Mouse (Mus musculus) heart, embryonic 16.5 days (tissue): ENCODE measurements at regions not wholly inside any gene's neighbourhood (a gene's known extent, or its start where the extent isn't known, plus 50 kb on each side); places are given as distances from the start of the nearest gene placed in this dataset.

Experiments used
- ATAC-seq: fragments of 200-750 bp; cut with Nextera tagmentation; replicated peaks from 2 replicates; pipeline ENCODE4 v1.8.0; 2017; ENCODE audit warnings: moderate number of reproducible peaks; ENCODE audit not compliant: insufficient read depth, low FRiP score; ENCODE audit errors: extremely low read depth
- H3K27ac ChIP-seq: fragments of 300-500 bp; sonication (generic); 2 replicates; pipeline ENCODE4 v1.5.1; 2014; ENCODE audit warnings: mild to moderate bottlenecking, low read length, control low read depth, moderate library complexity
- H3K27me3 ChIP-seq: fragments of 300-500 bp; sonication (generic); 2 replicates; pipeline ENCODE4 v1.6.1; 2014; ENCODE audit warnings: low read length, mixed read lengths; ENCODE audit not compliant: control insufficient read depth, insufficient read depth
- H3K36me3 ChIP-seq: fragments of 300-500 bp; sonication (generic); 2 replicates; pipeline ENCODE4 v1.6.1; 2014; ENCODE audit not compliant: control insufficient read depth, insufficient read depth
- H3K4me1 ChIP-seq: fragments of 300-500 bp; sonication (generic); 2 replicates; pipeline ENCODE4 v1.6.1; 2014; ENCODE audit warnings: low read length, mixed read lengths; ENCODE audit not compliant: control insufficient read depth, insufficient read depth
- H3K4me2 ChIP-seq: fragments of 300-500 bp; sonication (generic); 2 replicates; pipeline ENCODE4 v1.6.1; 2014; ENCODE audit warnings: low read depth, mild to moderate bottlenecking, control low read depth, low read length
- H3K4me3 ChIP-seq: fragments of 300-500 bp; sonication (generic); 2 replicates; pipeline ENCODE4 v1.5.1; 2014; ENCODE audit warnings: mild to moderate bottlenecking, control low read depth, low read length
- H3K9ac ChIP-seq: fragments of 300-500 bp; sonication (generic); 2 replicates; pipeline ENCODE4 v1.6.1; 2014; ENCODE audit warnings: low read length, control low read depth
- H3K9me3 ChIP-seq: fragments of 300-500 bp; sonication (generic); replicated peaks from 2 replicates; pipeline ENCODE4 v1.6.1; 2016; ENCODE audit warnings: low read length; ENCODE audit not compliant: control insufficient read depth
- WGBS: fragments of 180-500 bp; shearing (Covaris S2); extraction: QIAGEN DNeasy Blood & Tissue Kit; methylation state at CpG from one replicate; pipeline ENCODE4 v1.1.7; 2014; 5-methylcytosine and 5-hydroxymethylcytosine counted together

- WGBS, result 75% methylated on average over 6 of the region's 6 CpGs
- Histone ChIP-seq H3K9me3 (no peaks in the 10 kb centered on the region), H3K27ac (no peak overlapping the region), H3K4me3 (no peak overlapping the region), H3K4me1 (0 out of 2 replicates have a peak, but pooled peaks cover under 1% of the 10 kb centered on the region), H3K9ac (no peak overlapping the region), H3K27me3 (no peaks in the 10 kb centered on the region), H3K36me3 (no peaks in the 10 kb centered on the region), H3K4me2 (no peak overlapping the region)
- ATAC-seq, result no peak
Measured at GRCm38 (mm10) chr13:102157369-102158130, 389.5 kb upstream of the Pik3r1 start.

- H3K4me3 ChIP-seq, result no peak overlapping the region
- no peaks in the 10 kb centered on the region for H3K27me3 ChIP-seq
- no peaks in the 10 kb centered on the region for H3K9me3 ChIP-seq
- H3K4me2 ChIP-seq, result no peak overlapping the region
- WGBS, result 80% methylated on average over 9 of the region's 9 CpGs
- H3K36me3 ChIP-seq, result no peaks in the 10 kb centered on the region
- H3K4me1 ChIP-seq, result no peaks in the 10 kb centered on the region
- no peak overlapping the region for H3K9ac ChIP-seq
- H3K27ac ChIP-seq, result no peak overlapping the region
- ATAC-seq, result no peak
Measured at GRCm38 (mm10) chr13:102173382-102174234, 405.6 kb upstream of the Pik3r1 start.

- no peaks in the 10 kb centered on the region for H3K9me3 ChIP-seq
- H3K36me3 ChIP-seq, result no peaks in the 10 kb centered on the region
- no peak overlapping the region for H3K27ac ChIP-seq
- ATAC-seq, result no peak
- no peak overlapping the region for H3K9ac ChIP-seq
- H3K27me3 ChIP-seq, result no peaks in the 10 kb centered on the region
- no peaks in the 10 kb centered on the region for H3K4me1 ChIP-seq
- WGBS, result 86% methylated on average over 3 of the region's 3 CpGs
- no peak overlapping the region for H3K4me3 ChIP-seq
- H3K4me2 ChIP-seq, result no peak overlapping the region
Measured at GRCm38 (mm10) chr13:102174431-102174830, 406.4 kb upstream of the Pik3r1 start.

GRCm38 (mm10) chr13:102174896-102175295 is 406.9 kb upstream of the Pik3r1 start:
- Histone ChIP-seq H3K9me3 (no peaks in the 10 kb centered on the region), H3K27me3 (no peaks in the 10 kb centered on the region), H3K4me3 (no peak overlapping the region), H3K4me1 (no peaks in the 10 kb centered on the region), H3K36me3 (no peaks in the 10 kb centered on the region), H3K4me2 (no peak overlapping the region), H3K27ac (no peak overlapping the region), H3K9ac (no peak overlapping the region)
- 74% methylated on average over 2 of the region's 2 CpGs for WGBS
- ATAC-seq, result no peak

DNA sequence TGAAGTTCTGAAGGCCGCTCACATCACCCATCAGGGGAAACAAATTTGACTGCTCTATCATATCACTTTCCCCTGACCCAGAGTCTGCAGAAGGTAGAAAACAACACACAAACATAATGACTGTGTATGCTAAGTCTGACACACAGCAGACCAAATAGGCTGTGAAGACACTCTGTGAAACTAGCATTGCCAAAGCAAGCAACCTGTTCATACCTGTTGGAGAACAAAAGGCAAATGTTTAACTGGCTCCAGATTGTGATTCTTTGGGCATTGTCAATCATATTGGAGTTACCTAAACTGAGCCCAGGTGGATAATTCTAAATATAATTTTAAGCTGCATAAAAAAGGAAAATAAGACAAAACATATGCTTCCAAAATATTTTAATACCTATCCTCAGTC is 407.4 kb upstream of the Pik3r1 start:
- Histone ChIP-seq H3K4me1 (no peaks in the 10 kb centered on the region), H3K36me3 (no peaks in the 10 kb centered on the region), H3K4me2 (no peak overlapping the region), H3K4me3 (no peak overlapping the region), H3K9me3 (no peaks in the 10 kb centered on the region), H3K27me3 (no peaks in the 10 kb centered on the region), H3K27ac (no peak overlapping the region), H3K9ac (no peak overlapping the region)
- WGBS, result 93% methylated on average over 1 of the region's 1 CpGs
- no peak for ATAC-seq

DNA sequence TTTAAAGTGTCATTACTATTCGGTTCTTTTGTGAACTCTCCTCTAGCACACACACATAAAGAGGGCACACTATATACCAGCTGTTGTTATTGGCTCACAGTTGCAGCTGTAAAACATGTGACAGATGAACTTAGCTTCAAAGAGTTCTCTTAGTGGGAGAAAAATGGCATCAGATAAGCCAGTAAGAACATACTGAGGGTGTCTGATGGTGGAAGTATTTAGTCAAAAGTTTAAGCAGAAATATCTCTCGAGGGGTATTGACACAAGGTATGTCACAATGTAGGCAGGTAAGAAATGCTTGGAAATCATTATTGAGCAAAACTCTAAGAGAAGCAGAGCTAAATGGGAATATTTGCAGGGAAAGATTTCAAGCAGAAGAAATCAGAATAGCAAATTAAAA is 408.4 kb upstream of the Pik3r1 start:
- Histone ChIP-seq H3K4me1 (no peaks in the 10 kb centered on the region), H3K9ac (no peak overlapping the region), H3K4me3 (no peak overlapping the region), H3K36me3 (no peaks in the 10 kb centered on the region), H3K27ac (no peak overlapping the region), H3K9me3 (no peaks in the 10 kb centered on the region), H3K27me3 (no peaks in the 10 kb centered on the region), H3K4me2 (no peak overlapping the region)
- no peak for ATAC-seq
- WGBS, result 68% methylated on average over 2 of the region's 2 CpGs

GRCm38 (mm10) chr13:102194716-102195115 is 426.7 kb upstream of the Pik3r1 start:
- Histone ChIP-seq H3K9me3 (no peaks in the 10 kb centered on the region), H3K4me3 (no peak overlapping the region), H3K36me3 (no peaks in the 10 kb centered on the region), H3K27ac (no peak overlapping the region), H3K9ac (no peak overlapping the region), H3K4me2 (no peak overlapping the region), H3K4me1 (no peaks in the 10 kb centered on the region), H3K27me3 (no peaks in the 10 kb centered on the region)
- no peak for ATAC-seq

- no peaks in the 10 kb centered on the region for H3K4me1 ChIP-seq
- H3K4me3 ChIP-seq, result no peak overlapping the region
- WGBS, result 92% methylated on average over 1 of the region's 1 CpGs
- no peak overlapping the region for H3K4me2 ChIP-seq
- no peak overlapping the region for H3K27ac ChIP-seq
- no peaks in the 10 kb centered on the region for H3K9me3 ChIP-seq
- H3K36me3 ChIP-seq, result no peaks in the 10 kb centered on the region
- no peaks in the 10 kb centered on the region for H3K27me3 ChIP-seq
- no peak overlapping the region for H3K9ac ChIP-seq
- ATAC-seq, result no peak
Measured at GRCm38 (mm10) chr13:102202301-102202700, 434.3 kb upstream of the Pik3r1 start.

DNA sequence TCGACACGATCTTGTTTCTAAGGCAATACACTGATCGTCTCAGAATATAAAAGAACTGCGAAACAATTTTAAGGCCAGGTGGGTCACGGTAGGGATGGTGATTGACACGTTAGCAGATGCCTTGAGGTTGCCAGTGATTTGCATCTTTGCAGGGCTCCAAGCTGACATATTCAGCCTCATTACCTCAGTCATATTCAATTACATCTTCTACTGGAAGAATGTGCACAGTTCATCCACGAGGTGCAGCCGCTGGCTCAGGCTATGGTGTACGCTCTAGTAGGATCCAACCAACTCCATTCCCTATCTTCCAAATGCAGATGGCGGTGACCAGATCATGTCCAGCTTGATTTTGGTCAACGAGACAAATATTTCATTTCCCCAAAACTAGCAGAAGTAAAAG is 450.5 kb upstream of the Pik3r1 start:
- ATAC-seq, result no peak
- no peaks in the 10 kb centered on the region for H3K27me3 ChIP-seq

More for the DNA sequence above, 450.5 kb upstream of the Pik3r1 start:
- Histone ChIP-seq H3K9ac (no peak overlapping the region), H3K4me3 (no peak overlapping the region), H3K36me3 (no peaks in the 10 kb centered on the region), H3K4me2 (no peak overlapping the region), H3K9me3 (no peaks in the 10 kb centered on the region), H3K4me1 (no peaks in the 10 kb centered on the region), H3K27ac (no peak overlapping the region)
- 91% methylated on average over 11 of the region's 11 CpGs for WGBS
